9 mouse cellular contexts compared by ENCODE assay signal in the genomic region with DNA sequence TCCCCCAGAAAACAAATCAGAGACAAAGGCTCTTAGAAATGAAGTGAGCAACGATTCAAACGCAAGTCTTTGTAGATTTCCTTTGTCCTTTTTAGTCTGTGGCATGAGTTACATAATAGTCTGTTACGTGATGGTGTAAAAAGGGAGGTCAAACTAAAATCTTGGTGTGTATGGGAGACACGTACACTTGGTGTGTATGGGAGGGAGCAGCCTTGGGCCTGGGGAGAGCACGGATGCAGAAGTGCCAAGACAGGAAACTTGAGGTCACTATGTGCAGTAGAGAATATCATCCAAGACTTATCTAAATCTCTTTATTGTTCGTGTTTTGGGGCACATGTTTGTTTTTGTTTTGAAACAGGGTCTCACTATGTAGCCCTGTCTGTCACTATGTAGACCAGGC. TPM values are rescaled to one million over a fixed set of nuclear protein-coding genes. Genes with fewer than 3 reads are reported as not detected.
DNase-seq lines count a peak whose midpoint lies in the region; ATAC-seq lines count a peak whose summit lies in the region.
"Had no signal": no experiment of that assay in that cellular context is flagged by ENCODE, and none has a peak within 500 bp of the region (broad histone marks: within the 10 kb centered on the region; RNA-seq: fewer than 3 reads in every experiment).

No protein-coding gene starts in this region.

- H3K27me3 ChIP-seq in heart, embryonic 16.5 days (ENCODE audit: control insufficient read depth, insufficient read depth, low read length) = no peaks in the 10 kb centered on the region
- H3K27me3 ChIP-seq: Patski had no signal

- H3K4me3 ChIP-seq in heart, embryonic 16.5 days (ENCODE audit: low read length) = peak overlapping the region; percentile 85

- no peak for DNase-seq in heart, adult 9 months (ENCODE audit: low spot score in 2 of 2)
- DNase-seq in ZHBTc4 (ENCODE audit: low read depth, low spot score) = peak; percentile 25
- no peak for DNase-seq in frontal cortex, postnatal 25 days (ENCODE audit: low spot score in 2 of 2)
- DNase-seq in spleen, postnatal 10 days (ENCODE audit: low spot score in 2 of 2) = no peak
- no peak for DNase-seq in cerebellum, adult 18-20 months

- H3K9ac ChIP-seq in heart, embryonic 16.5 days (ENCODE audit: low read length) = peak overlapping the region; percentile 89

- H3K4me1 ChIP-seq in heart, embryonic 16.5 days (ENCODE audit: control insufficient read depth, insufficient read depth, low read length) = peaks cover 30% of the 10 kb centered on the region

- no peaks in the 10 kb centered on the region for H3K9me3 ChIP-seq in heart, embryonic 16.5 days (replicated peaks; ENCODE audit: control insufficient read depth, low read length)

- WGBS in heart, embryonic 16.5 days = 19% methylated on average over 6 of the region's 6 CpGs

- no peak for ATAC-seq in heart, embryonic 16.5 days (replicated peaks; ENCODE audit: extremely low read depth, insufficient read depth, low FRiP score)
- ATAC-seq in hematopoietic stem cell, adult 5-6 weeks (replicated peaks in 1 of 2; ENCODE audit: insufficient read depth in 1 of 2, low FRiP score in 2 of 2, low TSS enrichment in 1 of 2, low read depth in 1 of 2, poor library complexity in 2 of 2, severe bottlenecking in 2 of 2) = peak; percentile 14 to 22; a peak in 2 of 4 replicates
- ATAC-seq in megakaryocyte progenitor cell, adult 5-6 weeks (replicated peaks; ENCODE audit: poor library complexity) = peak; percentile 21; the same call in 1 of the 2 replicates

- no peaks in the 10 kb centered on the region; the same call in 1 of the 2 replicates for H3K36me3 ChIP-seq in heart, embryonic 16.5 days (ENCODE audit: control insufficient read depth, insufficient read depth)

- H3K4me2 ChIP-seq in heart, embryonic 16.5 days (ENCODE audit: low read depth, low read length) = peak overlapping the region; percentile 88

- H3K27ac ChIP-seq in heart, embryonic 16.5 days (ENCODE audit: low read length) = peak overlapping the region; percentile 86

RNA-seq across cellular contexts. Expression of a gene that starts 0.5 kb away (rescaled TPM):
- 55.5 and 59.2 TPM in 2 replicates for polyA plus RNA-seq in heart, embryonic 16.5 days (2015; fragmentation: Nextera tagmentation; extraction: Ambion mirVana)
- total RNA-seq in hematopoietic stem cell, adult 5-6 weeks (2017) = 11.6 and 21.5 TPM in 2 replicates
- total RNA-seq in megakaryocyte progenitor cell, adult 5-6 weeks (2015) = 43.2 and 50.8 TPM in 2 replicates
- total RNA-seq in megakaryocyte progenitor cell, adult 5-6 weeks (2017) = 17.4 TPM in 2 replicates

RNA-seq across cellular contexts. Expression of a gene that starts 15.2 kb away (rescaled TPM):
- polyA plus RNA-seq in heart, embryonic 16.5 days (2015; fragmentation: Nextera tagmentation; extraction: Ambion mirVana) = 3.4 and 7.6 TPM in 2 replicates
- 7.2 and 20.1 TPM in 2 replicates for total RNA-seq in hematopoietic stem cell, adult 5-6 weeks (2017)
- 1.9 and 2.0 TPM in 2 replicates for total RNA-seq in megakaryocyte progenitor cell, adult 5-6 weeks (2015)
- 3.9 and 5.2 TPM in 2 replicates for total RNA-seq in megakaryocyte progenitor cell, adult 5-6 weeks (2017)

RNA-seq across cellular contexts. Expression of a gene that starts 37.4 kb away (rescaled TPM):
- 3.4 and 3.6 TPM in 2 replicates for polyA plus RNA-seq in heart, embryonic 16.5 days (2015; fragmentation: Nextera tagmentation; extraction: Ambion mirVana)
- total RNA-seq in hematopoietic stem cell, adult 5-6 weeks (2017) = 1.8 and 3.5 TPM in 2 replicates
- 3.6 and 4.6 TPM in 2 replicates for total RNA-seq in megakaryocyte progenitor cell, adult 5-6 weeks (2015)
- total RNA-seq in megakaryocyte progenitor cell, adult 5-6 weeks (2017) = 0.87 and 6.1 TPM in 2 replicates
